Mouse (Mus musculus) natural killer cell, adult 2 months (primary cell): ENCODE results near the gene Jmjd6.
A peak's percentile ranks its signal among the peaks of the same experiment; 100 is the strongest.
"Not testable (repeated sequence)": the region's sequence is repeated elsewhere in the genome, so short reads cannot be mapped to it uniquely, and the experiment has no call there.

Experiments
- DNase-seq, 2 experiments: peaks; one replicate each; pipeline ENCODE4 v3.0.0; 2022; ENCODE audit warnings: low spot score in 2 of 2

Gene Jmjd6

DNA sequence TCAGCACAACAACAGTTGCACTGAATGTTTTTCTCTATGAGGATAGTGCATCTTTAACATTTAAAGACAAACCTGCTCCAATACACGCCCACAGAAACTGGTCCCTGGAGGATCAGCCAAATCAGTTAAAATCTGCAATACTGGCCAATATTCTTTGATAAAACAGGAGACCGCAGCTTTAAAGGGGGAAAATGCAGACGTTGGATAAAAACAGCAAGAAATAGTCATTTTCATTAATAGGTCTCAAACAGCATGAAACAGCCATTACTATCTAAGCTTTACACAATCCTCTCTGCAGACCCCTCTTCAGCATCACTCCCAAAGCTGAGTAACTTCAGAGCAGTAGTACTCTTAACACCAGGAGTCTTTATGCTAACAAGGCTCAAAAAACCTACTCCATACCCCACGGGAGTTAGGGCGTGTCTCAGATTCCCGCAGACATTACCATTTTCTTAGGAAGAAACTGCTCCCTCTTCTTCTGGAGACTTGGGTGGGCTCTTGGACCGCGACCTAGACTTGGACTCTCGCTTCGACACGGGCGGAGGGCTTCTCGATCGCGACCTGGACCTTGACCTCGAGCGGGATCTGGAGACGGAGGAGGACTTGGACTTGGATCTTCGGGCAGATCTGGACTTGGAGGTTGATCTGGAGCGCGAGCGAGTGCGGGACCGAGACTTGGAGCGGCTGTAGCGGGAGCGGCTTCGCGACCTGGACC is 8.5 kb upstream of the Jmjd6 start:
- DNase-seq = no peak

DNA sequence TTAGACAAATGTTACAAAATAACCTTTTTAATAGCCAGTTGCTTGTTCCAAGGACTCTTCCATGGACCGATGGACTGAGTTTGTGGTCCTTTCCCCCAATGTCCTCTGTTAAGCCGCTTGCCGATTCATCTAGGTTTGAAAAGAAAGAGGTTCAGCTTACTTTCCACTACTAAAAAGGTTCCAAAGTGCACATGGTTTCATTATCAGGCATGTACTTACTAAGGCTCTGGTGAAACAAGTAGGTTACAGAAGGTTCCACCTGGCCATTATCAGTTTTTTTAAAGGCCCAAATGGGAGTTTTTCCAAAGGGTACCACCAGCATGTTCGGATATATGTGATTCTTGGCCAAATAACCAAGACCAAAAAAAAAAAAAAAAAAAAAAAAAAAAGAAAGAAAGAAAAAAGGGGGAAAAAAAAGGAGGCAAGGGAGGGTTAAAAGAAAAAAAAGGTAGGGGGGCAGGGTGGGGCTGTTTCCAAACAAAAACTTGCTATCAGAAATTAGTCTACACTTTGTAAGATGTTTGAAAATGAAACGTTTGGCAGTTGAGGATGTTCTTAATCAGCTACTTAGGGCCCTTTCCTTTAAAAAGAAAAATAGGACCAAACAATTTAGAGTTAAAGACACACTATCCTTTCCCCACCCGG is 7.7 kb upstream of the Jmjd6 start:
- no peak for DNase-seq

DNA sequence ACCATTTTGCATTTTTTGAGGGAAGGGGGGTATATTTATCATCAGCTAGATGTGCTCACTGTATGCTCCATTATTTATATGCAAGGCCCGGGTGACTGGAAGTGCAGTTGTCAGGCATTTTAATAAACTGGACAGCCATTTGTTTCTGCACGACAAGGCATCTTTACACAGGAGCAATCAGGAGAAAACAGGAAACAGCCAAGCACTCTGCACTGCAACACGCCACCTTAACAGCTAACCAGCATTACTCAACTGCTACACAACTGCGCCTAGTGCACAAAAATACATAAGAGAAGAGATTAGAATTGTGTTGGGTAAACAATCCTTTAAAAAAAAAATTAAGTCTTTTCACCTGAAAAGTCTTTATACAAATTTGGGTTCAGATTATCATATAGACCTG is 6.8 kb upstream of the Jmjd6 start:
- DNase-seq = no peak

DNA sequence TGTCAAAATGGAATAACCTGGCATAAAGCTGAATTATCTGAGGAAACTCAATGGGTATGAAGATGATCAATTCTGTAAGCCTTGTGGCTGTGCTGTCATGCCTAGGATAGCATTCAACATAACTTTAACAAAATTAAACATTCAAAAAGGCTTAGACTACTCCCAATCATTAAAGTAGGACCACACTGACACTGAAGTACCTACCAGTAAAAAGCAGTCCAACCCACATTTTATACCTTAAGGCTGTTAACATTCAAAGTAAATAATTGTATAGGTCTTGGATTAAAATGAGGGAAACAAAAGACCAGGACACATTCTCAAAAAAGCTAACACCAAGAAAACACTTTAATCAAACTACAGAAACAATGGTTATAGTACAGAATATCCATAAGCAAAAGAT is 6.3 kb upstream of the Jmjd6 start:
- no peak for DNase-seq

DNA sequence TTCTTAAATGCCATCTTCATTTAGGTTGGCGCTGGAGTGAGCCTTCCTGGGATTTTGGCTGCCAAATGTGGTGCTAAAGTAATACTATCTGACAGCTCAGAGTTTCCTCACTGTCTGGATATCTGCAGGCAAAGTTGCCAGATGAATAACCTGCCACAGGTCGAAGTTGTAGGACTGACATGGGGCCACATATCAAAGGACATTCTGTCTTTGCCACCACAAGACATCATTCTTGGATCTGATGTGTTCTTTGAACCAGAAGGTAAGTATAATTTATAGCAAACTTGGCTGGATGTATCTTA is 5.6 kb upstream of the Jmjd6 start:
- DNase-seq = not testable (repeated sequence)

DNA sequence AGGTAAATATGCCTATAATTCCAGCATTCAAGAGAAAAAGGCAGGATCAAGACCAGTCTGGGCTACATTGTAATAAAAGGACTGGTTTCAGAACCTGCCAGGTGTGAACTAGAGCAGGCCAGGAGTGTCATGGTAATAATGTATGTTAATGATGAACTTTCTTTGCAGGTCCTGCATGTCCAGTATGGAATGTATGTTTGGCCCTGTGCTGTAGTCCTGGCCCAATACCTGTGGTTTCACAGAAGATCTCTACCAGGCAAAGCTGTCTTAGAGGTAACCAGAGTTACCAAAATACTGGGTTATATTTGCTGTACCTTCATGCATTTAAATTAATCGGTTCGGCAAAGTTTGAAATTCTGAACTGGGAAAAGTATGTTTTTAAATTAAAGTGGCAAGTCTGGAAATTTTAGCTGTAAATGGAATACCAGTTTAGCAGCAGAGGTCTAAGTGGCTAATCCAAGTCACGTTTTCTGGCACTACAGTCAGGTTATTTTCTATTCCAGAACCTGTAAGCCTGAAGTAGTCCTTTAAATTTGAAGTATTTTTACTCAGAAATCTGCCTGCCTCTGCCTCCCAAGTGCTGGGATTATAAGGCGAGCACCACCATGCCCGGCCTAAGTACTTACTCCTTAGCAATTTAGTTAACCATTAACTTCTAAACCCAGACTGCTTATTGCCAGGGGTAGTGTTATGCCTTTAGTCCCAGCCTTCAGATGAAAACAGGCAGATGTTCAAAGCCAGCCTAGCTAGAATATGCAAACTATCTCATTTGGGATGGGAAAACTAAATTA is 5.0 kb upstream of the Jmjd6 start:
- DNase-seq = no peak

DNA sequence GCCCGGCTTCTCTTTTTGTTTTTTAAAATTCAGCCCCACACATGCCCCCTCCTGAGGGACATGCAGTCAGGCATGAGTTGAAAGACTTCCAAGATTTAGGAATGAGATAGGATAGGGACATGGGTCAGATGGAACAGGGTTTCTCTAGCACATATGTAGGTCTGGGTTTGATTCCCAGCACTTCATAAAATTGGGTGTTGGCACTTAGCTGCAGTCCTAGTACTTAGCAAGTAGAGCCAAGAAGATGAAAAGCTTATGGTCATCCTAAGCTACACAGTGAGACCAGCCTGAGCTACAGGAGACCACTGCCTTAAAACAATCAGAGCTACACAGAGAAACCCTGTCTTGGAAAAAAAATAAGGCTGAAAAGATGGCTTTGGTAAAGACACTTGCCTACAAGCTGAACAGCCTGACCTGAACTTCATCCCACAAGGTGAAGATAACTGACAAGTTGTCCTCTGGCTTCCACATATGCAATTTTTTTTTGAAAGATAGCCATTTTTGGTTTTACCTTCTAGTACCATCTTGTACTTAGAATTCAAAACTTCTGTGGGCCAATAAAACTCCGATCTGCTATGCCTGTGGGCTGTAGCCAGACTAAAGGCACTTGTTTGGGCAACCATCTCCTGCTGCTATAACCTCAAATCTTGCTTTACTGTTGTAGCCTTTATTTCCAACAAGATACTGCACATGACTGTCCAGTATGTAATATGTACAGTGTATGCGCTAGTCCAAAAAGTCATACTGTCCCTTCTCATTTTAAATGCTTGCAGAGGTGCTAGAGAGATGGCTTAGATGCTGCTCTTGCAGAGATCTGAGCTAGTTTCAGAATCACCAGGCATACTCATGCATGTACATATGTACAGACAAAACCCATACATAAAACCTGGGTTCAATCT is 4.2 kb upstream of the Jmjd6 start:
- no peak for DNase-seq

DNA sequence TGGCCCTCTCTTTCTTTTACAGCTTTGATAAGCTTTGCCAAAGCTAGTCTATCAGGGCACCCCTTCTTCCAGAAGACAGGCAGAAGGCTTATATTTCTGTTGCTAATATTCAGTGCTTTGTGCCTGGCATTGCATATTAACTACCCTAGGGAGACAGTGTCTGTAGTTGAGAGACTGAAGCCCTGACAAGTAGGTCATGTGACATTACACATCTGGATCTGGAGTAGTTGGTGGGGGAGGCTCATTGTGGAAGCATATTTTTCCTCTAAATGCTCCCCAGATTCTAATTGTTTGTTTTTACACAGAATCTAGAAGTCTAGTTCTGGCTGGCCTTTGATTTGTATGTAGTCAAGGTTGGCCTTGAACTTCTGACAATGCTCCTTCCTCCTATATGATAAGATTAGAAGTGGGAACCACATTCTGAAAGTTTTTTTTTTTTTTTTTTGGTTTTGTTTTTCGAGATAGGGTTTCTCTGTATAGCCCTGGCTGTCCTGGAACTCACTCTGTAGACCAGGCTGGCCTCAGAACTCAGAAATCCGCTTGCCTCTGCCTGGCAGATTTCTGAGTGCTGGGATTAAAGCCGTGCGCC is 3.4 kb upstream of the Jmjd6 start:
- DNase-seq = no peak

DNA sequence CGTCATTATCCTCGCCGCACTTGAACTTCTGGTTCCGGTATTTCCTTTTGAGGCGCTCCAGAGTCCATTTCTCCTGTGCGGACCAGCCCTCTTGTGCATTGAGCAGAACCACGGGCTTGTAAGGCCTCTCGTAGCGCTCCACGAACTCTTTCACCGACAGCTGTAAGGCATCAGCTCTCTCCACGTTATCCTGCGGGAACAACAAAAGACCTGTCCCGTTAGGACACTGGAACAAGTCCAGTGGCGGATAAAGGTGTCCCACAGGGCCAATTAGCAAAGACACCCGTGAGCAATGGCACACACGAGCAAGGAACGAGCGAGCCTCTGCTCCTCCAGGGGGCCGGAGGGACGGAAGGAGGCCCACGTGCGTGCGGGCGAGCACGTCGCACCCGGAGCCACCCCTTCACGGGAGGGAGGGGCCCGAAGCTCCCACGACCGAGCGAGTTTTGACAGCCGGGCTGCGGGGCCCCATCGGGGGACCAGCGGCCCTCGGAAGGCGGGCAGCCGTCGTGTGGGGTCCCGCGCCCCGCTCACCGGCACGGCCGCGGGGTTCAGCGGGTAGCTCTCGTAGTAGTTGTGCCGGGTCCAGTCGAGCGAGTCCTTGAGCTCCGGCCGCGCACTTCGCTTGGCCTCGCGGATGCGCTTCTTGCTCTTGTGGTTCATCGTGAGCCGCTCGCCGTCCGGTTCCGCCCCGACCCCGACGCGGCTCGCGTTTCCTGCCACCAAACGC is 553 bp downstream of the Jmjd6 start:
- peak; percentile 62 to 66 for DNase-seq

DNA sequence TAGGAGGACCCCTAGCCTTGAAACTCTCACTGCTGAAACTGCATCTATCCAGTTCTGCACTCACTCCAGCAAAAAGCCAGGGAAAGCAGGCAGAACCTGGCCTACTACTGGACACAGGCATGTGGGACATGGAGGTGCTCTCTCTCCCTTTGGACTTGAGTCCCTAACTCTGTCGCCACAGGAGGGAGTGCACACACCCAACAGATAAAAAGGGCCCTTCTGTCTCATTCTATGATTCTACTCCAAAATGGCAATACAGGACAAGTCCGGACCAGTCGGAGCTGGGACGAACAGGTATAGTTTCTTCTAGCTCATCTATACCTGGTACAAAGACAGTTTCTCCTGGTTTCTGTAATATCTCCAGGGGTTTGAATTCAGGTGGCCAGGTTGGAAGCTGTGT is 2.5 kb downstream of the Jmjd6 start:
- no peak for DNase-seq

DNA sequence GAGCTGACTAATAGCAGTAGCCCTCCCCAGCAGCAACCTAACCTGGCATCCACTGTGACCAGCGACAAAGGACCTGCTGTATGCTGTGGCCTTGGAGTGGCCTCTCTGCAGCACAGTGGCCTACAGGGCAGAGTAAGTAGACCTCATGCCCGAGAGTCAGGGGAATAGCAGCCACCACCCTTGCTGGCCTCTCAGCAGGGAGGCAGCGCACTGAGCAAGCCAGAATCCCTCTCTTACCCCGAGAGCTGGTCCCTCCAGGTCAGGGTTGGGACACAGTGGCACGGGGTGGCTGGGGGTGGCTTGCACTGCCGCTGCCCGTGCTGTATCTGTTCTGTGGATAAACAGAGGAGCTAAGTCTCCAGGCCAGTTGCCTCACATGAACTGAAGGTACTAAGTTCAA is 3.6 kb downstream of the Jmjd6 start:
- no peak for DNase-seq

DNA sequence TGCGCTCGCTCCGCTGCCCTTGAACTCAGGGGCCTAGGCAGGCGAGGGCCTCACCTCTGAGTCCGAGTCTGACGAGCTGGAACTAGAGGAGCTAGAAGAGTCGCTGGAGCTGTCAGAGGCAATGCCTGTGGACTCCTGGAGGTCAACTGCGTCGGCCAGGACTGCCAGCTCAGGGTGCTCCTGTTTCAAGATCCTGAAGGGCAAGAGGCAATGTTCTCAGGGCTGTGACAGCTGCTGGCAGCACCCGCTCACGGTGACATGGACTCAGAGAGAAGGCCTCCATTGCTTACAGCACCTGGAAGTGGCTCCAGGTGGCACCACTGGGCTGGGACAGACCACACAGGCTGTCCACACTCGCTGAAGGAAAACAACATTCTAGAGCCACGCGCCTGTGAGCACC is 4.3 kb downstream of the Jmjd6 start:
- DNase-seq = no peak

DNA sequence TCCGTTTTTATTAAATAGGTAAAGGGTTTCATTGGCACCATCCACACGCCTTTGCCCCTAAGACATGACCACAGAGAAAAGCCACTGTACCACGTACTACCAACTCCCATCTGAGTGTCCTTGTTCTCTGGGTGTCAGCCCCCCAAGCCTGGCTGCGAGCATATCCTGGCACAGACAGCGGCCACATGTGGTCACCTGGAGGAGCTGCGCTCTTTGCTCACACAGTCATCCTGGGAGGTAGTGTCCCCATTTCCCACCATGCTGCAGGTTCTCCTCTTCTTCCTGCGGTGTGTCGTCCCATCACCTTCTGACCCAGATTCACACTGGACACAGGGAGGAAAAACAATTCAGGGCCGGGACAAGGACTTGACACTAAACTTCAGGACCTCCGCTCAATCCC is 5.8 kb downstream of the Jmjd6 start:
- DNase-seq = no peak

DNA sequence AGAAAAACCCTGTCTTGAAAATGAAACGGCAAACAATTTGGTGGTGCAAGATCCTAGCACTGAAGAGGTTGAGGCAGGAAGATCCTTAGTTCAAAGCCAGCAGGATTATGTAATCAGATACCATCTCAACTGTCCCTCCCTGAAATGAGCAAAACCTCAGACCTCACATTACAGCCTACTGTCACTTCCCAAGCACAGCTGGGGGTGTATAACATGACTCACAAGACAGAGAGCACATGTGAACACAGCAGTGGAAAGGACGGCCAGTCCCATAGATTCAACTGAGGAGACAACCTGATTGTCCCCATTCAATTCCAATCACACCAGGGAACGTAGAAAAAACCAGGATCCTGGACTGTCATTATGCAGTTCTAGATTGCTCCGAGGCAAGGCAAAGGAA is 7.0 kb downstream of the Jmjd6 start:
- no peak for DNase-seq

DNA sequence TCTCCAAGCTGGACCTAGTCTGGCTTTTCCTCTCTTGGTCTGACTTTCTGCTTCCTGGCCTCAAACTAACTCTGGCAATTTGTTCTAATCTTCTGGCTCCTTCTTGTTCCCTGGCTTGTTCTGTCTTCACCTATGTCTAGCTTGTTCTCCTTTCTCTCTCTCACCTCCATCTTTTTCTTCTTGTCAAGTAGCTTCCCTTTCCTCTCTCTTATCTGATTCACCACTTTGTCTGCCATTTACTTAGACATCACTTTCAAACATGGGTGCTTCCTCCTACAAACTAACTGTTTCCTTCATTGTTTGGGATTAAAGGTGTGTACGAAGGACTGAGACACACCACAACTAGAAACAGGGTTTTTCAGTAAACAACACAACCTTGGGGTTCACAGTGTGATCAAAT is 8.3 kb downstream of the Jmjd6 start:
- DNase-seq = no peak

DNA sequence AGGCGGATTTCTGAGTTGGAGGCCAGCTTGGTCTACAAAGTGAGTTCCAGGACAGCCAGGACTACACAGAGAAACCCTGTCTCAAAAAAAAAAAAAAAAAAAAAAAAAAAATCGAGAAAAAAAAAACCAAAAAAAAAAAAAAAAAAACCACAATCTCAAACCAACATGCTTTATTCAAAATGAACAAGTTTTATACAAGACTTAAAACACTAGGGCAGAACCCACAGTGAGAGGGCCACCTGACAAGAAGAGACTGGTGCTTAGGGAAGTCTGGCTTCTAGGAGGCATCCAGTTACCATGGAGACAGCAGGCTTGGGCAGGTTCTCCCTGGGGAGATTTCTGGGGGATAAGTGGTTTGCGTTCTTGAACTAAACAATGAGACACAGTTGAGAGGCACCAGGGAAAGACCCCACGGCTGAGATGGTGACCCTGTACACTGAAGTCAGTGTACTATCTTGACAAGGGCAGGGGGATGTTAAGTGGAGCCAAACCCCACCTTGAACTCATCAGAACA is 11.0 kb downstream of the Jmjd6 start:
- no peak for DNase-seq

DNA sequence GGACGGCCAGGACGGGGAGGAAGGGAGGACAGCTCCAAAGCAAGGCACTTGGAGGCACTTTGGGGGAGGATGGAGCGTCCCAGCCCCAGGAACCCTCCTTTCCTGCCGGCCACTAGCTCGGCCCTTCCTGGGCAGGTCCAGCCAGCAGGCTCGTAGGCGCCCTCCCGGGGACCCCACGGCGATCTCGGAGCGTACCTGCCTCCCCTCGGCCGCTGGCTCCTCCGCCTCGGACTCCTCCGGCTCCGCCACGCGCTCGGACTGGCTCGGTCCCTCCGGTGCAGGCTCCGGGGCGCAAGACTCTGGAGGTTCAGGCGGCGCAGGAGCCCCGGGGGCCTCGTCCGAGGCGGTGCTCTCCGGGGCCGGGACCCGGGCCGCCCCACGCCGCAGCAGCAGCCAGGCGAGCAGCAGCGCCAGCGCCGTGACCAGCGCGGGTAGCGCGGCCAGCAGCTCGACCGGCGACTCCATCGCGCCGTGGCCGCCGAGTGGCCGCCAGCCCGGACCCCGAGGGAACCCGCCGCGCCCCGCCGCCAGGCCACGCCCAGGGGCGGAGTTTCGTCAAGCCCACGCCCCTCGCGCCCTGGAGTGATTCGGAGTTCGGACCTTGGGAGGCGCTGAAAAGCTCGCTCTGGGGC is 15.6 kb downstream of the Jmjd6 start, which contains the start of gene Mxra7:
Gene Mxra7 (minus strand): TSS at position 513 of the 632 bp plus-strand sequence.
- DNase-seq = peak; percentile 41 to 50

DNA sequence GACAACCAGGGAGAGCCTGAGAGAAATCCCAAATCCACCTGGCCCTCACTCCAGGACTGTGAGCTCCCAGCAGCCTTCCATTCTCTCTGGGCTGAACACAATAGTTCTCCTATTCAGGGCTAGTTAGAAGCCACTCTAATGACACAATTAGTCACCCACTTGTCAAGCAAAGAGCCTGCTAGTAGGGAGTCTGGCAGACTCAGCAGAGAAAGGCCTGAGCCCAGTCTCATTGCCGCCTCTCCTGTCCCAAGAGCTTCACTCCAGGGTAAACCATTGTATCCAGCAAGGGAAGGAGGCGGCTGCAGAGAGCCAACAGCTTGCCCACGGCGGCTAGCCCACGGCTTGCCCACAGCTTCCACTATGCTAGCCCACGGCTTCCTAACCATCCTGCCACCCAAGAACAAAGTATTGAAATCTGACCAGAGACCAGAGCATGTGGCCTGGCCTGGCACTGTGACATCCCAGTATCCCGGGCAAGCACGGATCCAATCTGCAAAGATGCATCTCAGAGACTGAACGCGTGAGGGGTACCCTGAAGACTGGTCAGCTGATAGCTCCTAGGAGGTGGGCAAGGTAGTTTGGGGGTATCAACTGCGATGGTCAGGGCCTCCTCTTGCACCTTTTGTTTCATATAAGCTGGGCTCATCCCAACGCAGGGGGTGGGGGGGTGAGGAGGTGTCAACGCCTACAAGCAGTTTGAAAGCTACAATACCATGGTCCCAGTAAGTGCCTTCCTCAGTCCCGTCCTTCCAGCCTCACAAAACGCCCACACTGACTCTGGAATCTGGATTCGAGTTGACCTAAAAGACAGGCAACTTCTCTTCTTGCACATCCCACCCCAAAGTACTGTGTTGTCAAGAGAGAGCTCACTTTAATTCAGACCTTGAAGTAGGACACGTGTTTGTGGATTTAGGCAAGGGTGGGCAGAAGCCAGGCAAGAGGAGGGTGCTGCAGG is 16.4 kb downstream of the Jmjd6 start:
- no peak for DNase-seq

DNA sequence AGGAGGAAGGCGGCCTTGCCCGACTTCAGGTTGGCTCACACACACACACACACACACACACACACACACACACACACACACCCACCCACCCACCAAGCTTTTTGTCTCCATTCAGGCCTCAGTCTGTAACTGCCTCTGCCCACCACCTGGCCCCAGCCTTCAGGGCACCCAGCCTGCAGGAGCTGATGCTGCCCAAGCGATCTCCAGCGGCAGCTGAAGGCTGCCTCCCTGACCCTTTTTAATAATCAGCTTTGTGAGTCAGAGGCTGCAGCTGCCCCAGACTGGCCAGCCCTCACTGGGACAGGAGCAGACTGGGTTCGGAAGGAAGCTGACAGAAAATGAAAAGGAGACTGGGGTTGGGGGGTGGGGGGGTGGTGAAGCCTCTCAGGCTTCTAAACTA is 18.0 kb downstream of the Jmjd6 start:
- DNase-seq = no peak
